Mouse (Mus musculus) limb, embryonic 14.5 days (tissue): ENCODE results near the gene Ube2n. TPM values are rescaled to one million over a fixed set of nuclear protein-coding genes. Genes with fewer than 3 reads are reported as not detected.
A peak's percentile ranks its signal among the peaks of the same experiment; 100 is the strongest.

Source experiments
- ATAC-seq: fragments of 200-750 bp; cut with Nextera tagmentation; 2 replicates; pipeline ENCODE4 v1.8.0; 2017; ENCODE audit warnings: low read depth, moderate number of reproducible peaks, moderate TSS enrichment; ENCODE audit not compliant: low FRiP score
- DNase-seq: peaks from one replicate; pipeline ENCODE4 v3.0.0-alpha.2; 2015; ENCODE audit warnings: low spot score
- H3K27ac ChIP-seq: fragments of 300-500 bp; sonication (generic); replicated peaks from 2 replicates; pipeline ENCODE4 v1.5.1; 2014; ENCODE audit warnings: low read depth, mild to moderate bottlenecking, low read length, moderate library complexity, mixed read lengths
- H3K27me3 ChIP-seq: fragments of 300-500 bp; sonication (generic); 2 replicates; pipeline ENCODE4 v1.6.1; 2014; ENCODE audit warnings: low read length, mixed read lengths; ENCODE audit not compliant: control insufficient read depth, insufficient read depth
- H3K36me3 ChIP-seq: fragments of 300-500 bp; sonication (generic); 2 replicates; pipeline ENCODE4 v1.6.1; 2014; ENCODE audit warnings: mild to moderate bottlenecking, low read length, moderate library complexity, mixed read lengths; ENCODE audit not compliant: control insufficient read depth, insufficient read depth
- H3K4me1 ChIP-seq: fragments of 300-500 bp; sonication (generic); 2 replicates; pipeline ENCODE4 v1.6.1; 2014; ENCODE audit warnings: antibody characterized with exemption, low read length, mixed read lengths; ENCODE audit not compliant: control insufficient read depth, insufficient read depth
- H3K4me2 ChIP-seq: fragments of 300-500 bp; sonication (generic); replicated peaks from 2 replicates; pipeline ENCODE4 v1.6.1; 2014; ENCODE audit warnings: low read depth, mild to moderate bottlenecking, low read length, moderate library complexity; ENCODE audit not compliant: severe bottlenecking
- H3K4me3 ChIP-seq: fragments of 300-500 bp; sonication (generic); replicated peaks from 2 replicates; pipeline ENCODE4 v1.5.1; 2014; ENCODE audit warnings: low read length
- H3K9ac ChIP-seq: fragments of 300-500 bp; sonication (generic); 2 replicates; pipeline ENCODE4 v1.6.1; 2014; ENCODE audit warnings: mild to moderate bottlenecking, low read depth, low read length, moderate library complexity; ENCODE audit not compliant: severe bottlenecking
- H3K9me3 ChIP-seq: fragments of 300-500 bp; sonication (generic); 2 replicates; pipeline ENCODE4 v1.6.1; 2016; ENCODE audit warnings: low read length; ENCODE audit not compliant: control insufficient read depth
- POLR2A ChIP-seq: fragments of 200-500 bp; IDR thresholded peaks from 2 replicates; pipeline ENCODE4 v1.8.0; 2012; ENCODE audit warnings: inconsistent platforms, mild to moderate bottlenecking, moderate library complexity, borderline replicate concordance; ENCODE audit not compliant: insufficient read depth, insufficient read length; ENCODE audit errors: extremely low read depth
- WGBS: fragments of 180-500 bp; shearing (Covaris S2); extraction: QIAGEN DNeasy Blood & Tissue Kit; methylation state at CpG from one replicate; pipeline ENCODE4 v1.1.7; 2014; 5-methylcytosine and 5-hydroxymethylcytosine counted together
- polyA plus RNA-seq, 2 experiments: library from polyadenylated mRNA; depleted of rRNA in 1 of 2; stranded (reverse) in 1 of 2; unstranded in 1 of 2; fragments of >200 nt; fragmentation: Nextera tagmentation in 1 of 2; extraction: Ambion mirVana in 1 of 2; gene quantifications; 2 replicates each; pipeline versions ENCODE4 v1.2.1 to v1.2.3; 2012 to 2014

Gene Ube2n
- polyA plus RNA-seq, 2 experiments: 225 to 276 TPM

- no peak overlapping the region for H3K4me3 ChIP-seq
- no peak overlapping the region for H3K27ac ChIP-seq
- DNase-seq (no peak), ATAC-seq (no peak)
- no peak overlapping the region for H3K9ac ChIP-seq
- no peak overlapping the region for H3K4me2 ChIP-seq
- no peaks in the 10 kb centered on the region for H3K9me3 ChIP-seq
- TF ChIP-seq POLR2A: no peak
- 87% methylated on average over 4 of the region's 4 CpGs for WGBS
- H3K4me1 ChIP-seq: no peaks in the 10 kb centered on the region
- no peaks in the 10 kb centered on the region for H3K27me3 ChIP-seq
- peaks cover 49% of the 10 kb centered on the region for H3K36me3 ChIP-seq
Measured at GRCm38 (mm10) chr10:95542916-95543315, 28.0 kb downstream of the Ube2n start.

GRCm38 (mm10) chr10:95543377-95543776, 28.4 kb downstream of the Ube2n start:
- H3K36me3 ChIP-seq: peaks cover 54% of the 10 kb centered on the region
- DNase-seq (no peak), ATAC-seq (no peak)
- WGBS: 85% methylated on average over 2 of the region's 2 CpGs
- H3K4me2 ChIP-seq: no peak overlapping the region
- no peaks in the 10 kb centered on the region for H3K4me1 ChIP-seq
- H3K9ac ChIP-seq: no peak overlapping the region
- H3K27ac ChIP-seq: no peak overlapping the region
- H3K9me3 ChIP-seq: no peaks in the 10 kb centered on the region
- no peak for TF ChIP-seq POLR2A
- no peak overlapping the region for H3K4me3 ChIP-seq
- H3K27me3 ChIP-seq: no peaks in the 10 kb centered on the region

GRCm38 (mm10) chr10:95544004-95544403, 29.1 kb downstream of the Ube2n start:
- no peaks in the 10 kb centered on the region for H3K9me3 ChIP-seq
- H3K36me3 ChIP-seq: peaks cover 58% of the 10 kb centered on the region
- DNase-seq (no peak), ATAC-seq (no peak)
- H3K9ac ChIP-seq: no peak overlapping the region
- no peak for TF ChIP-seq POLR2A
- no peaks in the 10 kb centered on the region for H3K4me1 ChIP-seq
- H3K27ac ChIP-seq: no peak overlapping the region
- H3K27me3 ChIP-seq: no peaks in the 10 kb centered on the region
- H3K4me2 ChIP-seq: no peak overlapping the region
- no peak overlapping the region for H3K4me3 ChIP-seq

- H3K9ac ChIP-seq: no peak overlapping the region
- ATAC-seq: no peak
- TF ChIP-seq POLR2A: no peak
- no peaks in the 10 kb centered on the region for H3K9me3 ChIP-seq
- H3K27ac ChIP-seq: no peak overlapping the region
- no peaks in the 10 kb centered on the region for H3K27me3 ChIP-seq
- 89% methylated on average over 2 of the region's 2 CpGs for WGBS
- H3K4me3 ChIP-seq: no peak overlapping the region
- peaks cover 64% of the 10 kb centered on the region for H3K36me3 ChIP-seq
- H3K4me2 ChIP-seq: no peak overlapping the region
- H3K4me1 ChIP-seq: no peaks in the 10 kb centered on the region
- DNase-seq: no peak
Measured at GRCm38 (mm10) chr10:95544651-95545050, 29.7 kb downstream of the Ube2n start.

GRCm38 (mm10) chr10:95545051-95545450, 30.1 kb downstream of the Ube2n start:
- WGBS: 70% methylated on average over 4 of the region's 4 CpGs
- H3K4me3 ChIP-seq: no peak overlapping the region
- H3K27ac ChIP-seq: no peak overlapping the region
- TF ChIP-seq POLR2A: no peak
- peaks cover 68% of the 10 kb centered on the region for H3K36me3 ChIP-seq
- no peaks in the 10 kb centered on the region for H3K4me1 ChIP-seq
- H3K9me3 ChIP-seq: no peaks in the 10 kb centered on the region
- no peaks in the 10 kb centered on the region for H3K27me3 ChIP-seq
- H3K4me2 ChIP-seq: no peak overlapping the region
- no peak overlapping the region for H3K9ac ChIP-seq
- ATAC-seq (peak; percentile 51; the same call in 1 of the 2 replicates), DNase-seq (no peak)

GRCm38 (mm10) chr10:95546178-95546577, 31.2 kb downstream of the Ube2n start:
- DNase-seq: no peak
- Histone ChIP-seq H3K9ac (no peak overlapping the region), H3K9me3 (no peaks in the 10 kb centered on the region), H3K27ac (no peak overlapping the region), H3K4me3 (no peak overlapping the region), H3K36me3 (peaks cover 79% of the 10 kb centered on the region), H3K4me2 (no peak overlapping the region), H3K4me1 (no peaks in the 10 kb centered on the region), H3K27me3 (no peaks in the 10 kb centered on the region)
- 86% methylated on average over 2 of the region's 2 CpGs for WGBS
- ATAC-seq: no peak
- TF ChIP-seq POLR2A: no peak
